Mouse (Mus musculus) brain, embryonic 14.5 days (tissue): ENCODE measurements around the gene Gpam.

Source experiments
- CTCF ChIP-seq: fragments of 200-500 bp; IDR thresholded peaks from 2 replicates; pipeline ENCODE4 v1.5.1; 2012; ENCODE audit warnings: inconsistent platforms, mild to moderate bottlenecking, moderate library complexity, borderline replicate concordance; ENCODE audit not compliant: insufficient read depth, insufficient read length; ENCODE audit errors: extremely low read depth
- POLR2A ChIP-seq: fragments of 200-500 bp; IDR thresholded peaks from 2 replicates; pipeline ENCODE4 v1.6.1; 2012; ENCODE audit warnings: mild to moderate bottlenecking, inconsistent platforms, borderline replicate concordance; ENCODE audit not compliant: poor library complexity, insufficient read depth, insufficient read length, severe bottlenecking; ENCODE audit errors: extremely low read depth

DNA sequence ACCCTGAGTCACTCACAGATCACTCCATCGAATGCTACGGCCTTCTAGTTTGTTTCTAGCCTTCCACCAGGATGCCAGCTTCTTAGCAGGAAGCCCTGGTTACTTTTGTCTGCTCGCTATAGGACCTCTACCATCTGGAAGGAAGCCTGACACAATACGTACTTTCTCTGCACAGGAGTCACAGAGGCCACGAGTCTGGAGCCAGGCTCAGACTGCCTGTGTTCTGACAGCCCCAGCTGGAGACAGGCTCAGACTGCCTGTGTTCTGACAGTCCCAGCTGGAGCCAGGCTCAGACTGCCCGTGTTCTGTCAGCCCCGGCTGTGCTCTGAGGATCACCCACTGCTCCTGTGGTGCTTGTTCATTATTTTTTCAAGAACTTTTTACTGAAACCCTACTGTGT, 10.8 kb upstream of the Gpam start:
- TF ChIP-seq CTCF (no peak), POLR2A (no peak)
